Mouse (Mus musculus) urinary bladder, postnatal 25 days (tissue): ENCODE results near the gene Samd4.
A peak's percentile ranks its signal among the peaks of the same experiment; 100 is the strongest.

Source experiments
- DNase-seq: peaks from one replicate; pipeline ENCODE4 v3.0.0; 2022; ENCODE audit warnings: low spot score

Gene Samd4

DNA sequence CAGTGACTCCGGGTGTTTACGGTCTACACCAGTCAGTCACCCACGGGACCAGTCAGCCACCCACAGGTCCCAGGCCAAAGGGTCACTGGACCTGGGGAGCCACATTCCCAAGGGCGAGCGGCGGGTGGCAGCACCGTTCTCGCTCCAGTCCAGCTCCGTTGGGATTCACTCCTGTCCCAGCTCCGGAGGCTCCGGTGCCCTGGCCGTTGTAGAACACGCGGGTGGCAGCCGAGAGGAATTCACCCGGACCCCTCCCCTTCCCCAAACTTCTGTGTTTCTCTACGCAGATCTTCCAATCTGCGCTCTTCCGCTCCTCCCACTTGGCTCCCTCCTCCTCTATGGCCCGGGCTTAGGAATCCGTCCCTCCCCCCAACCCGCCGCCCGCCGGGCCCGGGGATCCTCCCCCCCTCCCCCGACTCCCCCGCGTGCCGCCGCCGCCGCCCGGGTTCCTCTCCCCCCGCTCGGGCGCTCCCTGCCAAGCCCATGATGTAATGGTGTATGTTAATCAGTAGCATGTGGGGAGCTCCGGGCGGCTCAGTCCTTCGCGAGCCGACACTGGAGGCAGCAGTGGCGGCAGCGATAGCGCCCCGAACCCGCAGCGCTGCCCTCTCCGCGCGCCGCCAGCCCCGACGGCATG, at the start of gene Samd4:
Gene Samd4 (plus strand): TSS at position 424 of the 637 bp plus-strand sequence.
- peak; percentile 71 for DNase-seq

- DNase-seq: no peak
These were observed 43.3 kb upstream of the Samd4 start for GRCm38 (mm10) chr14:46839326-46839725.

DNA sequence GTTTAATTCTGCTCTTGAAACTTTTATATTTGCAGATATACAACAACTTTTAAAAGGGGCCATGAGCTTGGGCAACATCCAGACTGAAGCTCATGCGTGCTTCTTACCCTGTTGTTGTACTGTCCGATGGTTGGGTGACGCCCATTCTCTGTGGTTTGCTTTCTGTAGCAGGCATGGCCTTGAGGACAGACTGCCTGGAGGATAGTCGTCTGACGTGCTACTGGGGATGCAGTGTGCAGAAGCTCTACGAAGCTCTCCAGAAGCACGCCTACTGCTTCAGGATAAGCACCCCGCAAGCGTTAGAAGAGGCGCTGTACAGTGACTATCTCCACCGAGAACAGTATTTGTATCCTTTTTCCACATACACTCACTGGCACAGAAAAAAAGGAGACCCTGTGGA, 36.9 kb upstream of the Samd4 start:
- no peak for DNase-seq

DNA sequence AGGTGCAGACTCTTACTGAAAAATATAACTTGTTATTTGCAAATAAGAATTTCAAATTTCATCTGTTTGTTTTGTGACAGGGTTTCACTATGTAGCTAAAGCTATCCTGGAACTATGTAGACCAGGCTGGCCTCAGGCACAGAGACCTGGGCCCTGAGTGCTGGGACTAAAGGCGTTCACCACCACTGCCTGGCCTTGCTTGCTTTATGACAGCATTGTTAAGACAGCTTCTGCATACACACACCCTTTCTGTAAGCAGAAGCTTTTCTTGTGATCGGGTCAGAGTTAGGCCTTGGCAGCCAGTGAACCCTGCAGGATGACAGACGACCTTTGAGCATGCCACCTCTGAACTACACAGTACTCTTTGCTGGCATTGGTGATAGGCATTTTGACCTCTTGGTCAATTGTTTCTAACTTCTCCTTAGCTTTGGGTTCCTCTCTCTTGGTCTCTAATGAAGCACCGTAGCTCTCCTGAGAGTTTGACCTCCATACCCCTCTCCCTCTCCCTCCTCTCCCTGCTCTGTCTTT, 34.5 kb upstream of the Samd4 start:
- DNase-seq: no peak

DNA sequence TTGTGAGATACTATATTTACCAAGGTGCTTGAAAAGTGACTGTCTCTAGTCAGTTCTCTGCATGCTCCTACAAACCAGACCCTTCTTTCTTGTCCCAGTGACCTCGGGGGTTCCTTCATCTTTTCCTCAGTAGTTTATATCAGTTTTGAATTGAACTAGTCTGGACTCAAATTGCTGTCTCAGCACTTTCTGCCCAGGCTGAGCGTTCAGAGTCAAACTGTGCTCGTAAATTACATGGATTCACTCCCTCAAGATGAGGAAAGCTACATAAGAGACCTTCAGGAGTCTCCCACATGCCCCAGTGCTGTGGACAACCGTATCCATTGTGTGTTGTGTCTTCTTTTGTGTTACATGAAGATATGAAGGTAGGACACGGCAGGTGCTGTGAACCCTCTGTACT, 33.9 kb upstream of the Samd4 start:
- DNase-seq: no peak

DNA sequence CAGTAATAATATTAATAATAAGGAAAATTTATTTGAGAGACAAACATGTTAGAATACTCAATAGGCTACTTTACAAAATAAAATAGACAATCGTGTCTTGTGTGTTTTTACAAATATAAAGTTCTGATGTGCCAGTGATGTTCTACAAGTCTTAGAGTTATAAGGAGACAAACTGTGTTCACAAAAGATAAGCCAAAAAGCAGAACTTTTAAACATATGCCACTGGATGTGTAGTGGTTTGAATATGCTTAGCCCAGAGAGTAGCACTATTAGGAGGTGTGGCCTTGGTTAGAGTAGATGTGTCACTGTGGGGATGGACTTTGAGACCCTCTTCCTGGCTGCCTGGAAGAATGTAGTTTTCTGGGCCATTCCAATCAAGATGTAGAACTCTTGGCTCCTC, 32.9 kb upstream of the Samd4 start:
- DNase-seq: no peak

DNA sequence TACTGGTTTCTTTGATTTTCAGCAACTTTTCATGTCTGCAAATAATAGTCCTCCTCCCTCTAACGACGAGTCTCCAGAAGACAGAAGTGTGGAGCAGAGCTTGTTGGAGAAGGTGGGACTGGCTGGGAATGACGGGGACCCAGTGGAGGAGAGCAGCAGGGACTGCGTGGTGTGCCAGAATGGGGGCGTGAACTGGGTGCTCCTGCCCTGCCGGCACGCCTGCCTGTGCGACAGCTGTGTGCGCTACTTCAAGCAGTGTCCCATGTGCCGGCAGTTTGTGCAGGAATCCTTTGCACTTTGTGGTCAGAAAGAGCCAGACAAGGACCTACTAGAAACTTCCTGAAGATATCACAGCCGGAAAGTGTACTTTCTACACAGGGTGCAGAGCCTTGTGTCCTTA, 29.0 kb upstream of the Samd4 start:
- no peak for DNase-seq

GRCm38 (mm10) chr14:46862922-46863321, 19.7 kb upstream of the Samd4 start:
- no peak for DNase-seq

- peak; percentile 50 for DNase-seq
These were observed 1.7 kb upstream of the Samd4 start for GRCm38 (mm10) chr14:46880935-46881334.

DNA sequence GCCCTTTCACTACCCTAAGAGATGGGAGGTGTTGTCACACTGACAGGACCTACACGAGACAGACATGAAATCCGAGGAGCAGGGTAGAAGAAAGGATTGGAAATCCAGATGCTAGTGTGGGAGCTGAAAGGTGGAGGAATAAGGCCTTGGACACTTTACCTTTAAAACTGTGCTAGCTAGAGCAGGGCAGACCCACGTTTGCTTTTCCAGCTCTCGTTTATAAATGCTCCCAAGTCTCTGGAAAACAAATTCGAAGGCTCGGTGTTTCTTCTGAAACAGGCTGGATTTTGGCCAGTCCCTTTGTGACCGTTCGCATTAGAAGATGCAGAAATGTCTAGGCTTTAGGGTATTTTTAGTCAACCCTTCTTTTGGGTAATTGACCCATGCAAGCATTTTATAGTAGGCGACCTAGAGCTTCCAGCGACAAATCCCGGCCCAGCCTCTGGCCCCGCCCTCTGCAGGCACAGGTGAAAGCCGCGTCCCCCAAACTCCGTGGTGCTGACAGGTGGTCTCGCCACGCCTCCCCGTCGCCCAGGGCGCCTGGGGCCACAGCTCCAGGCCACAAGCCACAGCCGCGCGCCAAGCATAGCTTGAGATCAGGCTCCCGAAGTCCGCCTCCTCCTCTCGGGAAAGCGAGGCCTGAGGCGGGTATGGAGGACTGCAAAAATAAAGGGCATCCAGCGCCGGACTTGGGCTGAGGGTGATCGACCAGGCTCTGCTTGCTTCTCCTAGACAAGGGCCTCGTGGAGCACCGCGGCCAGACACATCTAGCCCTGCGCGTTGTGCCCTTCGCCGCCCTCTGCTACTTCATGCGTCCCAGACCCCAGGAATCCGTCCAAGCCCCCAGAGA, 848 bp upstream of the Samd4 start:
- DNase-seq: no peak

GRCm38 (mm10) chr14:46883068-46883870, 615 bp downstream of the Samd4 start:
- peak; percentile 40 for DNase-seq

- DNase-seq: peak; percentile 22
These were observed 1.3 kb downstream of the Samd4 start for GRCm38 (mm10) chr14:46883871-46884441.

DNA sequence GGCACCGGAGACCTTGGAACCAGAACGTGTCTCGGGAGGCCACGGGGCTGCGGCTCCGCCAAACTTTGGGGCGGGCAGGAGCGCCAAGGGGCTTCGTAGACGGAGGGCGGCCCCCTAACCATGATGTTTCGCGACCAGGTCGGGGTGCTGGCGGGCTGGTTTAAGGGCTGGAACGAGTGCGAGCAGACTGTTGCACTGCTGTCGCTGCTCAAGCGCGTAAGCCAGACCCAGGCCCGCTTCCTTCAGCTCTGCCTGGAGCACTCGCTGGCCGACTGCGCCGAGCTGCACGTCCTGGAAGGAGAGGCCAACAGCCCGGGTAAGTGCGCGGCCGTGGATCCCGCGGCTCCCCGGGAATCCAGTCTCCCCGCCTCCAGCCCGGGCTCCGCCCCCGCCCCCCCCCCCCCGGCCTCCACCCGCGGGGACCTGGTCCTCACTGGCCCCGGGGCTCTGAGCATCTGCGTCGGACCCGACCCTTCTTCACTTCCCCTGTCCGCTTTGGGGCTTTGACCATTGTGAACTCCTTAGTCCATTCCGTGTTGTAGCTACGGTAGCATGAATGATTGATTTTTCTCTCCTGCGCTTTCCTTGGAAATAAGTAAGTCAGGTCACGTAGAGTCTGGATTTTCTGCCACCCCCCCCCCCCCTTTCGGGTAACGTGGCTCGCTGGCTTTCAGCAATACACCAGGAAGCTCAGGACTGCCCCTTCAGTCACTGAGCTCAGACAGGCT, 2.2 kb downstream of the Samd4 start:
- peak; percentile 52 for DNase-seq

- no peak for DNase-seq
These were observed 2.7 kb downstream of the Samd4 start for GRCm38 (mm10) chr14:46885429-46885755.

GRCm38 (mm10) chr14:46885891-46886301, 3.2 kb downstream of the Samd4 start:
- DNase-seq: peak; percentile 23

DNA sequence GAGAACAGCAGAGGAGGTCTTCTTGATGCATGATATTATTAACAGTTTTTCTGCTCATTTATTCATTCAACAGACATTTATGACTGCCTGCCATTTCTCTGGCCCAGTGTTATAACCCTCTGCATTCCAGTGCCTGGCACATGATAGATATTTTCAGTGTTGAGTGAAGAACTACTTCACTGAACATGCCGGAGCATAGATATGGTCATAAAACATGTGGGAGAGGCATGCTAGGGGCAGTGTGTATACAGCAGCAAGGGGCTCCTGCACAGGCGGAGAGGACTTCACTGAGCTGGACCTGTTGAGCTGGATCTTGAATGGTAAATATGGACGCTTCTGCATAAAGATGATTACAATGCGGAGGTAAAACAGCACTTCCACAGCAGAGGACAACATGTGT, 6.4 kb downstream of the Samd4 start:
- no peak for DNase-seq

- no peak for DNase-seq
These were observed 11.3 kb downstream of the Samd4 start for GRCm38 (mm10) chr14:46893961-46894360.

DNA sequence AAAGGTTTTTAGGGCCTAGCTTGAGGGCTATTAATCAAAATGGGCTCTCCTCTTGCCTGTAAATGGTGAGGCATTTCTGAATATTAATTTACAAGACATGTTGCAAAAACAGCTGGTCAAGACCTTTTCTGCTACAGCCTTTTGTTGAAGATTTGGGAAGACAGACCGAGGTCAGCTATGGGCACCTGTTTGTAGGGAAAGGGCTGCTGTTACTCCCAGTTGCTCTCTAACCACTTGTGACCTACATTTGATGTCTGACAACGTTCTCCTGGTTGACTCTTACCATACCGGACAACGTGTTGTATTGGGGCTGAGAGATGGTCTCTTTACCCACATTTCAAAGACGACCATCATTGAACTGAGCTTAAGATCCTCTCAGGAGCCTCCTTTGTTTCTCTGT, 15.3 kb downstream of the Samd4 start:
- no peak for DNase-seq

GRCm38 (mm10) chr14:46898626-46899025, 16.0 kb downstream of the Samd4 start:
- DNase-seq: no peak

- no peak for DNase-seq
These were observed 19.9 kb downstream of the Samd4 start for GRCm38 (mm10) chr14:46902498-46903087.

- DNase-seq: no peak
These were observed 21.6 kb downstream of the Samd4 start for GRCm38 (mm10) chr14:46904276-46904675.
